Mouse (Mus musculus) C2C12 (cell line): ENCODE measurements around the gene Frat1.

Experiments used
- CEBPB ChIP-seq: IDR thresholded peaks from one replicate; pipeline ENCODE4 v1.6.1; 2011; ENCODE audit warnings: low read depth, mild to moderate bottlenecking, control low read depth, moderate library complexity
- MAX ChIP-seq: IDR thresholded peaks from one replicate; pipeline ENCODE4 v1.6.1; 2011; ENCODE audit warnings: mild to moderate bottlenecking, control low read depth

DNA sequence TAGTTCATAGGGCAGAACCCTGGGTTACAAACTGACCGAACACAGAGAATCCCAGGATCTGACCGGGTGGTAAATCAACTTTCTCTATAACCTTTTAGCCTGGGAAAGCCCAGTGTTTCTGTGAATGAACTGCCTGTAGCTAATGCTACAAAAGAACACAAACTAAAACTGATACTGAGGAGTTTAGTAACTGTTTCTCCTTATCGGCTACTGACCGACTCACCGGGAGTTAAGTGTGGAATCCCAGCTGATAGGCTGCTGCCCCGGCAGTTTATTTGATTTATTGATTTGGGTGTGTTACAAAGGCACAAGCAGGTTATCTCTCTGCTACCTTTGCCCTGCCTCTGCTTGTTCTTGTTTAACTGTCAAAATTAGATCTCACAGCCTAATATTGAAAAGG is 9.0 kb downstream of the Frat1 start:
- TF ChIP-seq MAX (no peak), CEBPB (no peak)
